17 mouse cellular contexts compared by ENCODE assay signal in the genomic region with DNA sequence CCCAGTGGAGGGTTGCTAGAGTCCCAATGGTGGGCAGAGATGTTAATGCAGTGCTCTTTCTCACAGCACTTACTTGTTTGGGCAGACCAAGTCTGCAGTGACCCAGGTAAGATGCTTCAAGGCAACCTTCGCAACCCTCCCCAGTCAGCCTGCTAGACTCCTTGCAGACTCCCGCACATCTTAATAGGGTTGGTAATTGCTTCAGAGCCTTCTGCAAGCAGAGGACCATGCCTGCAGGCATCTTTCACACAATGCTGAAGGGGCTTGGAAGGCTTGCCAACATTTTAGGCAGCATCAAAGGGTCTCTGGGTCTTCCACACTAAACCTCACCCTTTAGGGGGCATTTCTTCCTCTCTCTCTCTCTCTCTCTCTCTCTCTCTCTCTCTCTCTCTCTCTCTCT. TPM values are rescaled to one million over a fixed set of nuclear protein-coding genes. Genes with fewer than 3 reads are reported as not detected.
DNase-seq lines count a peak whose midpoint lies in the region; ATAC-seq and TF ChIP-seq lines count a peak whose summit lies in the region.
"Had no signal": no experiment of that assay in that cellular context is flagged by ENCODE, and none has a peak within 500 bp of the region (broad histone marks: within the 10 kb centered on the region; RNA-seq: fewer than 3 reads in every experiment).

No protein-coding gene starts in this region.

- no peak overlapping the region for H3K9ac ChIP-seq in embryonic facial prominence, embryonic 14.5 days (ENCODE audit: low read depth, low read length)
- H3K9ac ChIP-seq in hindbrain, embryonic 14.5 days, result peak overlapping the region; percentile 59
- H3K9ac ChIP-seq in neural tube, embryonic 13.5 days, result peak overlapping the region; percentile 75; the same call in 1 of the 2 replicates
- no peak overlapping the region for H3K9ac ChIP-seq in stomach, postnatal 0 days (ENCODE audit: low read length)
- H3K9ac ChIP-seq: limb, embryonic 15.5 days; stomach, embryonic 15.5 days had no signal

- no peak for TF ChIP-seq EP300 in stomach, postnatal 0 days (optimal IDR thresholded peaks at IDR 0.05)

- H3K36me3 ChIP-seq in embryonic facial prominence, embryonic 14.5 days (ENCODE audit: control insufficient read depth, insufficient read depth, low read length), result no peaks in the 10 kb centered on the region
- H3K36me3 ChIP-seq in hindbrain, embryonic 14.5 days (replicated peaks; ENCODE audit: control insufficient read depth, insufficient read depth), result no peaks in the 10 kb centered on the region
- no peaks in the 10 kb centered on the region for H3K36me3 ChIP-seq in neural tube, embryonic 13.5 days
- no peaks in the 10 kb centered on the region for H3K36me3 ChIP-seq in stomach, postnatal 0 days (ENCODE audit: control insufficient read depth, insufficient read depth, low read length)
- H3K36me3 ChIP-seq: limb, embryonic 15.5 days; stomach, embryonic 15.5 days had no signal

- intact Hi-C loops in left cerebral cortex, postnatal 25 days (cut with DNase I), result loop anchor here (5.0 to 10.0 kb wide), 3 partner anchors 175 to 455 kb away; no protein-coding TSS in a partner anchor
- intact Hi-C loops in left cerebral cortex, postnatal 10 days (cut with DNase I), result loop anchor here (10.0 kb wide), 2 partner anchors 377 to 453 kb away; no protein-coding TSS in a partner anchor

- ATAC-seq in embryonic facial prominence, embryonic 14.5 days (ENCODE audit: low read depth), result no peak
- no peak for ATAC-seq in hindbrain, embryonic 14.5 days (ENCODE audit: low FRiP score)
- ATAC-seq in neural tube, embryonic 13.5 days (ENCODE audit: low read depth), result no peak
- ATAC-seq in erythroblast, adult 5-6 weeks (replicated peaks; ENCODE audit: low FRiP score, poor library complexity, severe bottlenecking), result no peak
- ATAC-seq in stomach, postnatal 0 days (ENCODE audit: low FRiP score, low TSS enrichment), result no peak
- ATAC-seq: Patski had no signal

- H3K4me1 ChIP-seq in embryonic facial prominence, embryonic 14.5 days (ENCODE audit: control insufficient read depth, insufficient read depth, low read length), result peaks cover 4% of the 10 kb centered on the region; the same call in 1 of the 2 replicates
- no peaks in the 10 kb centered on the region for H3K4me1 ChIP-seq in hindbrain, embryonic 14.5 days (replicated peaks; ENCODE audit: control insufficient read depth, insufficient read depth, low read length)
- H3K4me1 ChIP-seq in neural tube, embryonic 13.5 days (replicated peaks), result peaks cover 19% of the 10 kb centered on the region
- H3K4me1 ChIP-seq in stomach, postnatal 0 days (replicated peaks; ENCODE audit: control insufficient read depth, insufficient read depth), result no peaks in the 10 kb centered on the region

- no peak overlapping the region for H3K27ac ChIP-seq in embryonic facial prominence, embryonic 14.5 days (replicated peaks; ENCODE audit: low read depth, low read length)
- H3K27ac ChIP-seq in hindbrain, embryonic 14.5 days, result no peak overlapping the region
- no peak overlapping the region for H3K27ac ChIP-seq in neural tube, embryonic 13.5 days (replicated peaks)
- no peak overlapping the region for H3K27ac ChIP-seq in stomach, postnatal 0 days (replicated peaks)
- H3K27ac ChIP-seq: limb, embryonic 15.5 days; stomach, embryonic 15.5 days had no signal

- H3K9me3 ChIP-seq in embryonic facial prominence, embryonic 14.5 days (ENCODE audit: control insufficient read depth, low read length), result no peaks in the 10 kb centered on the region
- no peaks in the 10 kb centered on the region for H3K9me3 ChIP-seq in hindbrain, embryonic 14.5 days (ENCODE audit: control insufficient read depth, low read length)
- no peaks in the 10 kb centered on the region for H3K9me3 ChIP-seq in neural tube, embryonic 13.5 days
- no peaks in the 10 kb centered on the region for H3K9me3 ChIP-seq in stomach, postnatal 0 days (ENCODE audit: control insufficient read depth, low read length)
- H3K9me3 ChIP-seq: limb, embryonic 15.5 days; stomach, embryonic 15.5 days had no signal

- H3K27me3 ChIP-seq in embryonic facial prominence, embryonic 14.5 days (replicated peaks; ENCODE audit: control insufficient read depth, insufficient read depth, low read length), result peaks cover 50% of the 10 kb centered on the region
- peaks cover 4% of the 10 kb centered on the region; the same call in 1 of the 2 replicates for H3K27me3 ChIP-seq in hindbrain, embryonic 14.5 days (ENCODE audit: control insufficient read depth, insufficient read depth, low read length)
- H3K27me3 ChIP-seq in neural tube, embryonic 13.5 days, result peaks cover 34% of the 10 kb centered on the region
- no peaks in the 10 kb centered on the region for H3K27me3 ChIP-seq in stomach, postnatal 0 days (ENCODE audit: control insufficient read depth, insufficient read depth, low read length)

- H3K4me2 ChIP-seq in embryonic facial prominence, embryonic 14.5 days (ENCODE audit: low read depth, low read length), result peak overlapping the region; percentile 59; the same call in 1 of the 2 replicates
- peak overlapping the region; percentile 67 for H3K4me2 ChIP-seq in hindbrain, embryonic 14.5 days (replicated peaks)
- peak overlapping the region; percentile 70 for H3K4me2 ChIP-seq in neural tube, embryonic 13.5 days
- H3K4me2 ChIP-seq in stomach, postnatal 0 days (replicated peaks; ENCODE audit: low read depth), result no peak overlapping the region

- peak overlapping the region; percentile 37 for H3K4me3 ChIP-seq in embryonic facial prominence, embryonic 14.5 days (ENCODE audit: low read depth, low read length)
- peak overlapping the region; percentile 42 for H3K4me3 ChIP-seq in hindbrain, embryonic 14.5 days (replicated peaks; ENCODE audit: low read length)
- H3K4me3 ChIP-seq in neural tube, embryonic 13.5 days, result peak overlapping the region; percentile 47
- H3K4me3 ChIP-seq in stomach, postnatal 0 days (ENCODE audit: low read depth, low read length), result no peak overlapping the region

- no peak for TF ChIP-seq CTCF in stomach, postnatal 0 days (IDR thresholded peaks at IDR 0.05; ENCODE audit: low read depth)

- peak; percentile 26 to 28 for DNase-seq in left cerebral cortex, postnatal 25 days (ENCODE audit: low spot score in 2 of 2)
- DNase-seq in left cerebral cortex, postnatal 10 days (ENCODE audit: extremely low spot score in 1 of 2, low spot score in 2 of 2), result no peak
- DNase-seq in embryonic facial prominence, embryonic 14.5 days (ENCODE audit: low spot score), result no peak
- DNase-seq in hindbrain, embryonic 14.5 days (ENCODE audit: low spot score), result peak; percentile 24
- DNase-seq in stomach, postnatal 0 days (ENCODE audit: low spot score), result no peak
- DNase-seq: adrenal gland, adult 2 months; cerebellum, postnatal 25 days; lung, embryonic 14.5 days; right cerebral cortex, adult 18-20 months; thymus, postnatal 4 days had no signal

- 32% methylated on average over 2 of the region's 2 CpGs for WGBS in embryonic facial prominence, embryonic 14.5 days
- 45% methylated on average over 2 of the region's 2 CpGs for WGBS in hindbrain, embryonic 14.5 days
- WGBS in neural tube, embryonic 13.5 days, result 41% methylated on average over 2 of the region's 2 CpGs
- 58% methylated on average over 2 of the region's 2 CpGs for WGBS in stomach, postnatal 0 days

RNA-seq across cellular contexts. Expression of a gene that starts 1.7 kb away (rescaled TPM):
- 100 to 1,000 TPM; 272 to 283 TPM for total RNA-seq in left cerebral cortex, postnatal 25 days (2021)
- 100 to 1,000 TPM; 391 to 412 TPM for total RNA-seq in left cerebral cortex, postnatal 10 days (2021)
- 5.9 and 6.0 TPM in 2 replicates for polyA plus RNA-seq in embryonic facial prominence, embryonic 14.5 days (2014; fragmentation: Nextera tagmentation; extraction: Ambion mirVana)
- polyA plus RNA-seq in hindbrain, embryonic 14.5 days (2014; fragmentation: Nextera tagmentation; extraction: Ambion mirVana), result 42.9 and 46.3 TPM in 2 replicates
- polyA plus RNA-seq in neural tube, embryonic 13.5 days (2015; fragmentation: Nextera tagmentation; extraction: Ambion mirVana), result 13.5 and 18.1 TPM in 2 replicates
- not detected in 2 replicates for total RNA-seq in erythroblast, adult 5-6 weeks (2015; ENCODE audit: low replicate concordance)
- total RNA-seq in erythroblast, adult 5-6 weeks (2017; ENCODE audit: low replicate concordance), result not detected in 2 replicates
- polyA plus RNA-seq in stomach, postnatal 0 days (2015; fragmentation: Nextera tagmentation; extraction: Ambion mirVana), result 1.1 and 1.2 TPM in 2 replicates
- total RNA-seq: hematopoietic stem cell, adult 5-6 weeks; megakaryocyte, adult 5-6 weeks had no signal
- polyA plus RNA-seq: Patski had no signal

Comparison
In these comparisons a context has a peak if more than half of its experiments do, and no peak if none do; other contexts are left out.
1. DNase-seq: peak in left cerebral cortex, postnatal 25 days (2 of 2) and hindbrain, embryonic 14.5 days (single experiment); none in left cerebral cortex, postnatal 10 days (0 of 2), embryonic facial prominence, embryonic 14.5 days (single experiment) and stomach, postnatal 0 days (single experiment).
2. H3K9ac ChIP-seq: peak in hindbrain, embryonic 14.5 days (single experiment) and neural tube, embryonic 13.5 days (single experiment); none in embryonic facial prominence, embryonic 14.5 days (single experiment) and stomach, postnatal 0 days (single experiment).